Mouse (Mus musculus): ENCODE measurements around the gene Olfr167.
"Not testable (repeated sequence)": the region's sequence is repeated elsewhere in the genome, so short reads cannot be mapped to it uniquely, and the experiment has no call there.

The Olfr167 gene

DNA sequence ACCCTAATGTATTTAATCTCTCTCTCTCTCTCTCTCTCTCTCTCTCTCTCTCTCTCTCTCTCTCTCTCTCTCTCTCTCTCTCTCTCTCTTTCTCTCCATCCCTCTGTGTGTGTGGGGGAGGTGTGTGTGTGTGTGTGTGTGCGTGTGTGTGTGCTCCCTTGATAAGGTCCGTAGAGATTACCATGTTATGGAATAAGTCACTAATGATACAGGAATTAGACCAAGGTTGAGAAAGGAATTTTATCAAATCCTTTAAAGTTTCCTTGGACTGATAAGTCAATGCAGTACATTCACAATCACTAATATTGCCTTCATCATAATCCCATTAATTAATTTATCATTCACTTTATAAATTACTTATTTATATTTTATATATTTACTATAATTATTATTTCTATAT lies at the start of gene Olfr167:
Olfr167 (minus strand) TSS at position 101 of the 400 bp plus-strand sequence.
- DNase-seq (ENCODE audit: low spot score): no peak

DNA sequence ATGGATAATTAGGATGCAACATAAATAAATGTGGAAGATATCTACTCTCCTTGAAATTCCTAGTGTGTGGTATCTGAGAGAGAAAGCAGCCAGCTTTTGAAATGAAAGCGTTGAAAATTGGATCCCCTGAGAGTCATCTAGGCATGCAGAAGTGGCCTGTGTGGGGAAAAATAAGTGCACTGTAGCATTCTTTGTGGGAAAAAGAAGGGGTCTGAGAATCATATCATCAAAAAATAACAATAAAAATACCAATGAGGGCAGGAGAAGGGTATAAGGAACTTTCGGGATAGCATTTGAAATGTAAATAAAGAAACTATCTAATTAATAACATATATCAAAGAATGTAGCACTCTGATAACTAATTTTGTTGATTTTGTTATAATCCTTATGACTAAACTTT lies 49.6 kb upstream of the Olfr167 start, which contains the start of gene Olfr169:
Olfr169 (minus strand) TSS at position 101 of the 400 bp plus-strand sequence.
- not testable (repeated sequence) for DNase-seq (ENCODE audit: low spot score)

DNA sequence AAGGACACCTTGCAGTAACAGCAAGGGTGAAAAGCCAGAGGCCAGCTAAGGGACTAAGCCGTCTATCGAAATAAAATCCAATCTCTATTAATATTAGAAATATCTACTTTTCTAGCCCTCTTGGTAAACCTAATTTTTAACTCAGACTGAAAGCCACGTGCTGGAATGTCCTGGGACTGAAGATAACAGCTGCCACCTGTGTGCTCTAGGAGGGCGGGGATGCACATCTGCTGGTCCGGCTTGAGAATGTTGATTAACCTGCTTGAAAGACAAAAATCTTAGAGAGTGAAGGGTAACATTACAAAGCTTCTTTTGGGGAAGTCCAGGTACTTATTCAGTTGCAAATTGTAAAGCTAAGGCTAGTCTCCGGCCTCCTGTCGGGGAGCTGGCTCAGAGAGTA lies 31.4 kb upstream of the Olfr167 start:
- DNase-seq (ENCODE audit: low spot score): not testable (repeated sequence)

DNA sequence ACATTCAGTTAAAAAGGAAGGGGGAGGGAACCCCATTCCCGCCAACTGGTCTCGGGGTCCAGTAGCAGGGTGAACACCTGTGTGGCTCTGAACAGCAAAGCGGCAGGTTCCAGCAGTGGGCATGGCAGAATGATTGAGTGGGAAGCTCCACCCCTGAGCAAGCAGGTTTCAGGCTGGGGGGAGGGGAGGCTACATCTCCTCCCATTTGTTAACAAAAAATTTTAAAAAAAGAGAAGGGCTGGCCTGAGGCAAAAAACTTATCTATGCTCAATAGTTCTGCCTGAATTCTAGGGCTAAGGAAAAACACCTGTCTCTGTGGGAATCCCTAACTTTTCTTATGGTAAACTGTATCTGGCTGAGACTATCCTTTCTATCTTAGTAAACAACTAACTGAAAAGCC lies 30.2 kb upstream of the Olfr167 start:
- DNase-seq (ENCODE audit: low spot score): not testable (repeated sequence)

DNA sequence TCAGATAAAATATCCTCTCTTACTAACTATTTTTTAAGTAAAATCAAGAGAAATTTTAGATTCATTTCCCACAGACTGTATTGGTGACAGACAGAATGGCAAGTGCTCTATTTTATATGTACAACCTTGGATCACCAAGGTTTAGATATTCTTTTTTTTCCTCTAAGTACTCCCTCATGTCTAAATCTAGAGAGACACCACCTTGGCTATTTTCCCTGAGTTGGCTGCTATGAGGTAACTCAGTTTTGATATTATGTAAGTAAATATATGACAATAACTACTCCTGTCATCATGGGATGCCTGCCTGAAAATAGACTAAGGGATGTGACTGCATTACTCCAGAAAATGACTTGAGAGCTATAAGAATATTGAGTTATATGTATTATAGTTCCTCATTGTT lies 13.4 kb upstream of the Olfr167 start, which contains the start of gene Olfr168:
Olfr168 (minus strand) TSS at position 101 of the 400 bp plus-strand sequence.
- DNase-seq (ENCODE audit: low spot score): no peak

DNA sequence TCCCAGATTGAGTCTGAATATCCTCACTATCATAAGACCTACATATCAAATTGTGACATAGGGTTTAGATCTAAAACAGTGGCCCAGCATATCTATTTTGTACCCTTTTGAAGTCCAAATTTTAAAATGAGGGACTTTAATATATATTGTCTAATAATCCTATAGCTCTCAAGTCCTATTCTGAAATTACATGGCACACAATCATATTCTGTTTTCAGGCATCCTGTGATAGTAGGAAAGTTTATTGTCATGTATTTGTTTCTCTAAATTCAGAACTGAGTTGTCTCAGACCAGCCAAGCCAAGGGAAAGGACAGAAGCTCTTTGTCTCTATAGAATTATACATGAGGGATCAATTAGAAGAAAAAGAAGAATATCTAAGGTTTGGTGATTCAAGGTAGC lies 38.7 kb downstream of the Olfr167 start, which contains the start of gene Olfr166:
Olfr166 (plus strand) TSS at position 301 of the 400 bp plus-strand sequence.
- no peak for DNase-seq (ENCODE audit: low spot score)

DNA sequence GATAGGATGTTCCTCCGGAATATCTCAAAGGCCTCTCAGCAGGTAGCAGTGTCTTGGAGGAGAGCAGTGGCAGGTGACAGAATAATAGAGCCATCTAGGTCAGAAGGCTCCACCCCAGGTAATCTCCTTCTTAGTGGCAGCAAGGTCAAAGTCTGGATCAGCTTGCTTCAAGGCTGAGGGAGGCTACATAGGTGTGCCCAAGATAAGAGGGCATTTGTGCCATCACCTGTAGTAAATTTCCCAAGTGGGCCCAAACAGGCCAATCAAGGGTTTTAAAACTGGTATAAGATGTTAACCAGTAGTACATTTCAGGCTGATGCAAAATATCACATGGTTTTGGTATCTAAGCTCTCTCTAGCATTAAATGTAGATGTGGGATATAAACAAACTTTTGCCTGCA lies 57.7 kb downstream of the Olfr167 start:
- no peak for DNase-seq (ENCODE audit: low spot score)

All from testis, postnatal 14 days (tissue).